Mouse (Mus musculus) thymus, postnatal 14 days (tissue): ENCODE measurements around the gene A630001G21Rik.

ENCODE experiments used
- DNase-seq: peaks from one replicate; pipeline ENCODE4 v3.0.0; 2021

The A630001G21Rik gene

DNA sequence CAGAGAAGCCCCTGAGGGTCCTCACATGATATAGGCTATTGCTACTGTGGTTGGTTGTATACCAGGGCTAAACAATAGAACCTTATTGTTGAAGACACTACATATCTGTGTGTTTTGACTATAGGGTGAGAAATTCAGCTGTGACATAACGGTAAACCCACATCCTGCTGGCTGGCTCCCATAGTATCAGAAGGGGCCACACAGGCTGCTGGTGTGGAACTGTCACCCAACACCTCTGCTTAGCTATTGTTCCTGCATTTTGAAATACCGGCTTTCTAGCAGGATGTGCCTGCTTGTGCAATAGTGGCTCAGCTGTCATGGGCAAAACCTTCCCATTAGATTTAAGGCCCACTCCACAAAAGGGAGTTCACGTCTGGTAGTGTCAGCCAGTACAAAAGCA is 45.9 kb downstream of the A630001G21Rik start:
- DNase-seq: peak; percentile 66

DNA sequence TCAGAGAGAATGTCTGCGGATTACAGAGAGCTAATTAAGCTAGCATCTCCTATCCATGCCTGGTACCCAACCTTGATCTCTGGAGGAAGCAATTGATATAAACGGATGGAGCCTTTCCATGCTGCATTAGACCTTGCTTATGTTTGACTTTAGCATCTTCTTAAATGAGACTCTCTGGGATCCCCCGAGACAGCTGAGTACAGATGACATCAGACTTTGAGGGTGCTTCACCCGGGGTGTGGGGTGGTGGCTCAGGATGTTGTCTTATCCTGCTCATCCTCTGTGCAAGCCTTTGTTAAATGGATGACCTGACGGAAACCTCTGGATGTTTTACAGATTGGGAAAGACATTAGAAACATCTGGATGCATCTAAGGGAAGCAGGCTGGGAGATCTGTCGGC is 48.0 kb downstream of the A630001G21Rik start:
- no peak for DNase-seq

DNA sequence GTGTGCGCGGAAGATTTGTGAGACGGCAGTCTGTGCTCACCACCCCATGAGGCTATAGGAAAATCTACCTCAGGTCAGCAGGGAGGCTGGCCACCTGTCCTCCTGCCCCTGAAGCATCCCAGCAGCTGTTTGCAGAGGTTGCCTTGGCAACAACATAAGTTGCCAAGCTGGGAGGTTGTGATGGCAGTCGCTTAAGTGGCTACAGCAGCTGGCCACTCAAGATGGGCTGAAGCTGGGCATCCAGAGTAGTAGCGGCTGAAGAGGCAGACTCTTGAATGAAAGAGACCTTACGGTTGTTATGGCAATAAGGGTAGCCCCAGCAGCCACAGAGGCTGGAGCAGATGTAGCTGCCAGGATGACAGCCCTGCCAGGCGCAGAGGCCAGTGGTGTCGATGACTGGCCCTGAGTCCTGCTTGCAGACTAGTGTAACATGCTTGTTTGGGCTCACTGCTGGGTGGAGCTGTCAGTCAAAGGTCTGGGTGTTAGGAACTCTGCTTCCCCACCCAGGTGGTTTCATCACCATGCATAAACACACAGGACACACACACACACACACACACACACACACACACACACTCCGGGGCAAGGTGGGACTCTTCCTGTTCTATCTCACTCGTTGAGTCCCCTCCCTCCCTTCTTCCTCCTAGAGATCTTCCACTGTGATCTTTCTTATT is 58.1 kb downstream of the A630001G21Rik start:
- peak; percentile 63 for DNase-seq

DNA sequence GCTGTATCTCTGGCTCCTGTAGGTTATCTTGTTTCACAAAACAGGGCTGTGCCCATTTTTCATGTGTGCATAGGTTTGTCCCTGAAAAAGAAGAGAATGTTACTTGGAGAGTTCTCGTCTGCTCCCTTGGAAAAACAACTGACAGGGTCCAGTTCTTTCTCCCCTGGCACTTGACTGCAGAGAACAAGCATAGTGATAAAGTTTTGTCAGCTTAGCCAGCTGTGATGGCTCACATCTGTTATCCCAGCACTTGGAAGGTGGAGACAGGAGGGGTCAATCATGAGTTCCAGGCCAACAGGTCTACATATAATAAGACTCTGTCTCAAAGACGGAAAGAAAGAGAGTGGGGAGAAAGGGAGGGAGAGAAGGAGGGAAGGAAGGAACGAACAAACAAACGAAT is 59.4 kb downstream of the A630001G21Rik start:
- DNase-seq: no peak

DNA sequence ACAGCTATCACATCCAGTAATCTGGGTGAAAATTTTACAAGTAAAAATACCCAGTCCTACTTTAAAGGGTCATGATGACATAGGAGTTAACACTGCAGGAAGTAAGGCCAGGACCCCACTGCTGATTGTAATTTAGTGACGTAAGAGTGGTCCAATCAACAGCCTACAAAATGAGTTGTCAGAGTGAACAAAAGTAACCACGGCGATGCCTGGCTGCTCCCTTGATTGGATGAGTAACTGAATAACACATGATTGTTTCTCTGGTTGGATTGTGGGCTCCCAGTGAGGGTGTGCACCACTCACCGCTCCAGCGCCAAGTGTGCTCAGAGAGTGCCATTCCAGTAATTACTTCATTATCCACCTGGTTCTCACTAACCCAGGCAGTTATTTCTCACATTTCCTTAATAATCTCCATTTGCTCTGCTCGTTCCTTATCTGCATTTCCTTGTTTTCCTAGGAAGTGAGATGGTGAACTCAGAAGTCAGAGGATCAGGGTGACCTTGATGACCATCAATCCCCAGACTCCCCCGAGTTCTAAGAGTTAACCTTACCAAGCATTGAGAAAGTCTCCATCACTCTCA is 61.9 kb downstream of the A630001G21Rik start:
- no peak for DNase-seq

DNA sequence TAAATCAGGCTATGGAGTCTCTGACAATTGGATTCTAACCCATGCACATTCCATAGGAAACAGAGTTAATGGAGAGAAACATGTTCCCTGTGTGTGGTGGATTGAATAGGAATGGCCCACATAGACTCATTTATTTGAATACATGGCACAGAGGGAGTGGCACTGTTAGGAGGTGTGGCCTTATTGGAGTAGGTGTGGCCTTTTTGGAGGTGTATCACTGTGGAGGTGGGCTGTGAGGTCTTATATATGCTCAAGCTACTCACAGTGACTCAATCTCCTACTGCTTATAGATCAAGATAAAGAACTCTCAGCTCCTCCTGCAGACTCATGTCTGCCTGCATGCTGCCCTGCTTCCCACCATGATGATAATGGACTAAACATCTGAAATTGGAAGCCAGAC is 63.9 kb downstream of the A630001G21Rik start:
- no peak for DNase-seq

DNA sequence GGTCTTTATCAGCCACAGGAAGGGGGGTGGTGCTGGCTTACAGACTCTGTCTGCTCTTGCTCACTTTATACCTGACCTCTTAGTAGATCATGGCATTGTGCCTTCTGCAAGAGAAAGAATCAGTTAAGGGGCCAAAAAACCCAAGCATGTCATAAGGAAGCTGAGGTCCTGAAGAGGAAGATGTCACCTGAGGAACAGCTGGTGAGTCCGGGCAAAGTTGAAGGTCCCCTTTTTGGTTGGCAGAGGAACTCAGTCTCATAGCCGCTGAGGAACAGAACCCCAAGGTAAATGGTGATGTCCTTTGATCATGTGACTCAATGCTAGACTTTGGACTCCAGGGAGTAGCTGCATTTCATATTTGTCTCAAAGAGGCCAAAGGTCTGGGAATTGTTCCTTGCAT is 71.7 kb downstream of the A630001G21Rik start:
- no peak for DNase-seq

DNA sequence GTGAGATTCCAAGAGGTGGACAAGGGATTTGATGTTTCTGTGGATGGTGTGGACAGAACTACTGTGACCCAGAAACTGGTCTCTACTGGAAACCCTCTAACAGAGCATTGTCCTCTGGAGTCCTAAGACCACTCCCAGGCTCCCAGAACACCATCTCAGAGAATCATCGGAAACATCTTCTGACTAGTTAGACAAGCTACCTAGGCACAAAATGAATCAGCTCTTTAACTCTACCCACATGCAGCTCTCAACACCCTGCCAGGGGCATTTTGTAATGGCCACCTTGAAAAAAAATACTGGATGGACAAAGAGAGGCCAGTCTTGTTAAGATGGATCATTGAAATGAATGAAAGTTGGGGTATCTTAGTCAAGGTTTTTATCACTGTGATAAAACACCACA is 72.9 kb downstream of the A630001G21Rik start:
- no peak for DNase-seq

DNA sequence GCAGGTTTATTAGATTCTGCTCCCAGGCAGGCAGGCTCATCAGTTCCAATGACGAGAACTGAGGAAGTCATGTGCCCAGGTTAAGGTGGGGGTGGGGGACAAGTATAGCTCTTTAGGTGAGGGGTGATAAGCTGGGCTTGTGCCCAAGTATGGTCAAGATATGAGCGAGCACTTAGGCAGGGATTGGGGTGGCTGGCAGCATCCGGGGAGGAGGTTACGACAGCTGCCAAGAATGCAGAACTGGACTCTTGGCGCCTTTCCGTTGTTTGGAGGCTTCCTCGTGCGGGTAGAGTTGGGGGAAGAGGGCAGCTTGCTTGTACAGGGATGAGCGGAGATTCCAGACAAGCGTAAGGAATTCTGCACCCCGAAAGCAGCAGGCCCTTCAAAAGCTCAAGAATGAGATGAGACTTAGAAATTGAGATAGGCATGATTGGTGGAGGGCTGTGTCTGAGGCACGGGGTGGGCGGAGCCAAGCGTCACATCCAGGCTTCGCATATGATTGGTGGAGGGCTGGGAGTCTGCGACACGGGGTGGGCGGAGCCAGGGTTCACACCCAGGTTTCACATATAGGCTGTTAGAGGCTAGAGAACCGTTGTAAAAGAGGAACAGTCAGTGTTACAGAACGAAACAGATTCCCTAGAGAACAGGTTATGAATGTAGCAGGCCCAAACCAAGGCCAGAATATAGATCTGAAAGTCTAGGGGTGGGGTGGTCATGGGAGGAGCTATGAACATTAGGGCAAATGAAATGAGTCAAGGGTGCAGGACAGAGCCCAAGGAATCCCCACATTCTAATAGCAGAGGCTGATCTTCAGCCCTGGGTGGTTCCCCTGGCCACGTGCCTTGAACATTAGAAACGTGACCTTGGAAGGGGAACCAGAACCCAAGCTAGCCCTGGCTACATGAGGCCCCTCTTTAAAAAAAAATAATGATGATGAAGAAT is 74.9 kb downstream of the A630001G21Rik start:
- peak; percentile 94 for DNase-seq

DNA sequence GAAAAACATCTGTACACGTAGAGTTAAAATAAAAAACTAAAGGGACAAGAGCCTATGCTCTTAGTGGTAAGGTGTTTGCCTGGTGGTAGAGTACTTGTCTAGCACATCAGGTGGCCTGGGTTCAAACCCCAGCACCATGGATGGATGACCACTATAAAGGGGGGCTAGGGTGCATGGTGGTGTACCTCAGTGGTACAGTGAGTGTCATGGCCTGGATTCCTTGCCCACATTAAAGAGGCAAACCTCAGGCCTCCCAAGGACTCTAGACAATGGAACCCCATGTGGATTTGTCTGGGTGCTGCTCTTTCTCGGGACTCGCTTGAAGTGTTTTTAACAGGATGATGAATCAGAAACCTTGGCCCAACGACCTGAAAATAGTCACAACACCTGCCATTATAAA is 75.9 kb downstream of the A630001G21Rik start:
- DNase-seq: no peak

DNA sequence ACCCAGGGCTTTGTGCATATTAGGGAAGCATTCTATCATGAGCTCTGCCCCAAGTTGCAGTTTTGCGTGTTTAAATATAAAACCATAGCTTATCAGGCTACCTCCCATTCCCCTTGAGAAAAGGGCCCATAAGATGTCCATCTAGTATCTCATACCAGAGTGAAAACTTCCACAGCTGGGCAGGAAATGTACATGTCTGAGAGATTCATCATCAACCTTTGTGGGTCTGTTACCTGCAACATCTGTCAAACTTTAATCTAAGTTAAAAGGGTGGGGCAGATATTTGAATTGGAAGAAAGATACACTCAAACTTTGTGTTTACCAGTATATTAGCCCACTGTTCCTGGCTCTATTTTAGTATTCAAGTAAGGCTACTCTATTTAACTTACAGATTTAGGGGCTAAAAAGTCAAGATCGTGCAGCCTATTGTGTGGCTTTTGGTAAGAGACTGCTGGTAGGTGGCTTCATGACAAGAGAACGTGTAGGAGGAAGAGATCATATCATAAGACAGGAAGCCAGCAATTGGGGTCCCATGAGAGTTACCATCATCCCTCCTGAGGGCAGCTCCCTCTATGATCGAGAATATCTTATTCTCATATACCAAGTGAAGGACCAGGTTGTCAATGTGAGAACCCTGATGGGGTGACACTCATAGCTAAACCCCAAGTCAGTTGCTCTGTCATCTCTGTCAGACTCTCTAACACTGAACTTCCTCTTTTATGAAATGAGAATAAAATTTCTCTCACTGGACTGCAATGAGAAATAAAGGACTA is 80.5 kb downstream of the A630001G21Rik start:
- no peak for DNase-seq

DNA sequence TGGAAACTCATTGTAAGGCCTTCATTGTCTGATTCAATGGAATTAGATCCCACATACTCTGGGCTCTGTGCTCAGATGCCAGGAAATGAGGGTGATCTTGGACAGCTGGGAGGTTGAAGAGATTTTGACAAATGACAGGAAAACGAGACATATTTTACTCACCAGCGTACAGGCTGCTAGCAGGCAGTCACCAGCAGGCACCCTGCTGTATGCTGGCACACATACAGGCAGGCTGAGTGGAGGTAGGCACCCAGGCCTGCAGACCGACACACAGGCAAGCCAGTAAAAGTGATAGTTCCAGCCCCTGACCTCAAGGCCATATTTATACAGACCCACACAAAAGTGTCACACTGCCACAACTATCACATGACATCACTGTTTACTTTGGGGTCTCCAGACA is 82.8 kb downstream of the A630001G21Rik start:
- no peak for DNase-seq

DNA sequence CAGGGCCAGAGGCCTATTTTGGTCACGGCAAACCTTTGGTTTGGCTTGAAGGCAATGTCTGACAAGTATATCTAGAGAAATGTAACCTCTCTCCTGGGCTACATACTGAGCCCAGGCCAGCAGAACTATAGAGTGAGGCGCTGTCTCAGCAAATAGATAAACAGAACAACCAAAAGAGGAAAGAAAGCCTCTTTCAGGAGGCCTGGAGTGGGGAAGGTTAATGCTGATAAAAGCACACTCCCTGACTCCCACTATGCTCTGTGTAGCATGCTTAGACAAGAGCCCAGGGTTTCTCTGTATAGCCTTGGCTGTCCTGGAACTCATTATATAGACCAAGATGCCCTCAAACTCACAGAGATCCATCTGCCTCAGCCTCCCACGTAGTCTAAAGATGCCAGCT is 85.2 kb downstream of the A630001G21Rik start:
- no peak for DNase-seq

DNA sequence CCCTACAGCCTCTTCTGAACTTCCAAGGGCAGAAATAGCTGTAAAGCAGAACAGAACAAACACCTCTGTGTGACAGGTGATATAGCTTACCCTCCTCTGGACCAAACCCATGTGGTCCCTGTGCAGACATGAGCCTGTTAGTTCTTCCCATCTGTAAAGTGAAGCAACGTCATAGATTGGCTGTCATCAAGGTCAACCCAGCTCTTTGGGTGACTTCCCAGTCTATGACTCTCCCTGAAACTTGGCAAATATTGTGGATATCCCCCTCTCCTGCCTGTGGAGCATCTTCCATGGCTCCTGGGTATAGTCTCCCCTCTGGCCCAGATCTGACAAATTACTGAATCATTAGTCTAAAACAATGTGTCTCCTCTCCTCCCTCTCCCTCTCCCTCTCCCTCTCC is 86.2 kb downstream of the A630001G21Rik start:
- DNase-seq: no peak

DNA sequence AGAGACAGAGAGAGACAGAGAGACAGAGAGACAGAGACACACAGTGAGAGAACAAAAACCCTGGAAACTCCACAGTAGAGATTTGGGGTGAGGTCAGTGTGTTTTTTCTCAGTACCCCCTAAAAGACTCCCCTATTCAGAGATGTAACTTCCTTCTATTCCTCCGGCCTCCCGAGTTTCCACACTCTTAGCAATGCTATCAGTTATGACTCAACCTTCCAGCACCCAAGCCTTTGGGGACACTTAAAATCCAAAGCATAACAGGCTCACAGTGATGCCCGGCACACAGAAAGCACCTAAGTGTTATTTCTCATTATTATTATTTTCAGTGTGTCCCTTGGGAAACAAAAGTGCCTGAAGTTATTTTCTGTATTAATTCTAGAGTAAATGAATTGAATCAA is 87.9 kb downstream of the A630001G21Rik start:
- no peak for DNase-seq

DNA sequence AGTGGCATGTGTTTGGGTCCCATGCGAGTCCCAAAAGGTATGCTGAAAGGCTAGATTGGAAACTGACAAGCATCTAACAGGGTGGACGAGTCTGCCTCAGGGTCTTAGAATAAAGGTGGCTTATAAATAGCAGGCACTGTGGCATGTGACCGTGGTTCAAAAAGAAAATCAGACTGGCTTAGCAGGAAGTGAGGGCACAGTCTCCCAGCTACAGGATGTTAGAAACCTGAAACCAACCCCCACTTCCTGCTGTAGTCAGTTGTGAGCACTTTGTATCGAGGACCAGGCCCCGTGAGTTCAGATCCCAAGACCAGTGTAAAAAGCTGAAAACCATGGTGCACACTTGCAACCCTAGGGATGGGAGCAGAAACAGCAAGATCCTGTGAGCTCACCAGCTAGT is 91.1 kb downstream of the A630001G21Rik start:
- DNase-seq: peak; percentile 79

DNA sequence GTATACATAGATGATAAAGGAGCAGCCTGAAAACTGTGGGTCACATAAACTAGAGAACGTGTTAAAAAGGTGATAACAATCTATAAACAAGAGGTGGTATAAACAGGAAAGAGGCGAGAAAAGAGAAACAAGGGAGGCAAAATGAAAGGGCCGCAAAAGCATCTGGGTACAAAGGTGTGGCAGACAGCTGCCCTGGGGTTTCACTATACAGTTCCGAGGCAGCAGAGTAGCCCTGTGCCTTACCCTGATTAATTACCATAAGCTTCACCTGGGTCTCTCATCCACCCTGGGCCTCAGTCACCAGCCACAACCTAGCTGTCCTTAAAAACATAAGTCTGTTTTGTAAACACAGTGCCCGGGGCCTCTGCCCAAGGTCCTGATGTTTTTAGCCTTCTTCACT is 91.8 kb downstream of the A630001G21Rik start:
- DNase-seq: peak; percentile 28

DNA sequence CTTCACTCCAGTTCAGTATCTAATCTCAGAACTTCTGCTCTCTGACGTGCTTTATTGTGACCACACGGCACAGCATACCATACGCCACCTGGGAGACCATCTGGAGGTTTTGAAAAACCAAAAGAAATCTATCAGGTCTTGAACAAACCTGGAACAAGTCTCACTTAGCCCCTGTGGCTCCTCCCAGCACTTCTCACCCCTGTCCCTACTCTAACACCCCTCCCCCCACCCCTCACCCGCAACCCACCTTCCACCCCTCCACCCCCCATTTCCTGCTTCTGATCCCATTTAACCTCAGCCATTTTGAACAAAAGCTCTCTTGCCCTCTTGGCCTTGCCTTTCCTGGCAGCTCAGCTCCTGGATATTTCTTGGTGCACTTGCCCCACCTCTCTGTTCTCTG is 98.2 kb downstream of the A630001G21Rik start:
- DNase-seq: peak; percentile 51
